Mouse (Mus musculus): ENCODE results near the gene Ripk4. TPM values are rescaled to one million over a fixed set of nuclear protein-coding genes. Genes with fewer than 3 reads are reported as not detected.

Gene Ripk4
- polyA plus RNA-seq, 1 experiment from 2014 or later, result 18.0 TPM

DNA sequence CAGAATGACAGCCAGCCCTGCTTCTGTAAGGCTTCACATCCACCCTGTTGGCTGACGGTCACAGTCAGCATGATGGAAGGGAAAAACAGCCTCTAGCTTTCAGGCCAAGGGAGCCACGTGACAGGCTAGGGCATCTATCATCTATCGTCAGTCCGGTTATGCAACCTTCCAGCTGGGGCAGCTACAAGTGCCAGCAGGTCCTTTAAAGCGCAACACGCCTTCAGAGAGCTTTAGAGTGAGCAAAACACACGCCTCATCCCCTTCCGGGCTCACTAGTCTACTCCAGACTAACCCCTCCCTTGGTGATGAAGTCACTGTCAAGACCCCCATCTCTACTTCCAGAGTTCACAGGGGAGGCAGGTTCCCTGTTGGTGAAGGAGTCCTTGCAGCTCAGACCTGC lies 11.7 kb downstream of the Ripk4 start:
- peaks cover 12% of the 10 kb centered on the region for H3K4me1 ChIP-seq (replicated peaks; ENCODE audit: control insufficient read depth, insufficient read depth, low read length)
- WGBS, result 10% methylated on average over 8 of the region's 8 CpGs
- H3K4me2 ChIP-seq (ENCODE audit: low read depth, low read length), result no peak overlapping the region
- H3K9ac ChIP-seq (ENCODE audit: low read length), result no peak overlapping the region
- no peak overlapping the region for H3K27ac ChIP-seq (ENCODE audit: low read length)
- H3K4me3 ChIP-seq (ENCODE audit: low read length), result no peak overlapping the region
- H3K36me3 ChIP-seq (ENCODE audit: control insufficient read depth, insufficient read depth, low read length), result no peaks in the 10 kb centered on the region; the same call in 1 of the 2 replicates
- peak; percentile 88 for ATAC-seq (ENCODE audit: low read depth)
- no peaks in the 10 kb centered on the region for H3K27me3 ChIP-seq (ENCODE audit: control insufficient read depth, insufficient read depth, low read depth, low read length)
- H3K9me3 ChIP-seq (ENCODE audit: control insufficient read depth, low read length), result no peaks in the 10 kb centered on the region

DNA sequence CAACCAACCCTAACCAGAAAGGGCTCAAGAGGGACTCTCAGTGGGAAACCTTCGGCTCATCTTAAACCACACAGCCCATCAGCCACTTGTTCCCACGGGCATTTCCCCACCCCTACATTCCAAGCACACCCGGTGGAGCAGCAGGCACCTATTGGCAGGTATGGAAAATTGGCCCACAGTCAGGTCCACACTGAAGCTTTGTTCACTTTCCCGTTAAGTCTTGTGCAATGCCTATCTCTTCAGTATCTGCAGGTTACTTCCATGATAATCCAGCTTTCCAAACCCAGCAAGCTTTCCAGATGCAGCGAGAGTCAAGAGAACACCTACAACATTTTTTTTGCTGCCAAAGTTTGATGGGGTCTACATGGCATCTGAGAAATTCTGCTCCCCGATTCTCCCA lies 15.2 kb downstream of the Ripk4 start:
- Histone ChIP-seq H3K4me1 (replicated peaks; ENCODE audit: control insufficient read depth, insufficient read depth, low read length) (peaks cover 12% of the 10 kb centered on the region), H3K9me3 (ENCODE audit: control insufficient read depth, low read length) (no peaks in the 10 kb centered on the region), H3K36me3 (ENCODE audit: control insufficient read depth, insufficient read depth, low read length) (no peaks in the 10 kb centered on the region), H3K27me3 (ENCODE audit: control insufficient read depth, insufficient read depth, low read depth, low read length) (no peaks in the 10 kb centered on the region), H3K9ac (ENCODE audit: low read length) (no peak overlapping the region), H3K4me2 (ENCODE audit: low read depth, low read length) (no peak overlapping the region), H3K4me3 (ENCODE audit: low read length) (no peak overlapping the region), H3K27ac (ENCODE audit: low read length) (no peak overlapping the region)
- no peak for ATAC-seq (ENCODE audit: low read depth)
- WGBS, result 80% methylated on average over 6 of the region's 6 CpGs

DNA sequence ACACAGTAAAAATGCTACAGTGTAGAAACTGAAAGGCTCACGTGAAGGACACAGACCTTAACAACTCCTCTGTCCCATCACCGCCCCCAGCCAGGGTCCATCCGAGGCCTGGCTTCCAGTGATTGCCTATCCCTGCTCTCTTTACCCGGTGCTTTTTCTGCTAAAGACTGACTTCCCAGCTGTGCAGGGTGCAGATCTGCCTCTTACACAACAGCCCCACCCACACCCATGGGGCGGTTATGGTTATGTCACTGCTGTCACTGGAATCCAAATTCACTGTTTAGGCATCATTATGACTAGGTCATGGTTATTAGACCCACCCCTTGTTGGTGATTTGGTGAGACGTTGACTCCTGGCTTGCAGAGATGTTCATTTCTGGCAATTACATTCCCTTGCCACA lies 25.6 kb downstream of the Ripk4 start:
- no peak overlapping the region for H3K4me2 ChIP-seq (ENCODE audit: low read depth, low read length)
- no peak for ATAC-seq (ENCODE audit: low read depth)
- WGBS, result 68% methylated on average over 6 of the region's 6 CpGs

DNA sequence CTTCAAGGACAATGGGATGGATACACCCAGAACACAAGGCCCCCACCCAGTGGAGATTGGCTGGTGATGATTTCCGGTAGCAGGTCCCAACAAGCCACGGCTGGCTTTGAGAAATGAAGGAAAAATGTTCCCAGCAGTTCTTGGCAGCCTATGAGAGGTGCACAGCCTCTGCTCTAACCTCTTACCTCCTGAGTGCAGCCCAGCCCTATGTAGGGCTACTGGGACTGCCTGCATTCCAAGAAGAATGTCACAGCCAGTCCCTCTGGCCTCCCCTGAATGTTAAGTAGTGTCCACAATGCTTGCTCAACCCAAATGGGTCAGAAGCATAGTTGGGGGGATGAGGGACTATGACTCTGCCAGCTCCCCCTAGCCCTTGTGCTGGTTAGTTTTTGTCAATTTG lies 27.0 kb downstream of the Ripk4 start:
- no peak overlapping the region for H3K9ac ChIP-seq (ENCODE audit: low read length)
- no peak overlapping the region for H3K27ac ChIP-seq (ENCODE audit: low read length)
- no peaks in the 10 kb centered on the region for H3K27me3 ChIP-seq (ENCODE audit: control insufficient read depth, insufficient read depth, low read depth, low read length)
- 82% methylated on average over 2 of the region's 2 CpGs for WGBS
- H3K4me2 ChIP-seq (ENCODE audit: low read depth, low read length), result no peak overlapping the region
- no peaks in the 10 kb centered on the region for H3K9me3 ChIP-seq (ENCODE audit: control insufficient read depth, low read length)
- no peak overlapping the region for H3K4me3 ChIP-seq (ENCODE audit: low read length)
- H3K4me1 ChIP-seq (replicated peaks; ENCODE audit: control insufficient read depth, insufficient read depth, low read length), result no peaks in the 10 kb centered on the region
- H3K36me3 ChIP-seq (ENCODE audit: control insufficient read depth, insufficient read depth, low read length), result no peaks in the 10 kb centered on the region
- peak; percentile 51; the same call in 1 of the 2 replicates for ATAC-seq (ENCODE audit: low read depth)

More for the DNA sequence above, 25.6 kb downstream of the Ripk4 start:
- H3K27me3 ChIP-seq (ENCODE audit: control insufficient read depth, insufficient read depth, low read depth, low read length), result no peaks in the 10 kb centered on the region
- no peak overlapping the region for H3K9ac ChIP-seq (ENCODE audit: low read length)
- H3K27ac ChIP-seq (ENCODE audit: low read length), result no peak overlapping the region
- no peaks in the 10 kb centered on the region for H3K4me1 ChIP-seq (replicated peaks; ENCODE audit: control insufficient read depth, insufficient read depth, low read length)
- H3K9me3 ChIP-seq (ENCODE audit: control insufficient read depth, low read length), result no peaks in the 10 kb centered on the region
- H3K4me3 ChIP-seq (ENCODE audit: low read length), result no peak overlapping the region
- H3K36me3 ChIP-seq (ENCODE audit: control insufficient read depth, insufficient read depth, low read length), result no peaks in the 10 kb centered on the region

DNA sequence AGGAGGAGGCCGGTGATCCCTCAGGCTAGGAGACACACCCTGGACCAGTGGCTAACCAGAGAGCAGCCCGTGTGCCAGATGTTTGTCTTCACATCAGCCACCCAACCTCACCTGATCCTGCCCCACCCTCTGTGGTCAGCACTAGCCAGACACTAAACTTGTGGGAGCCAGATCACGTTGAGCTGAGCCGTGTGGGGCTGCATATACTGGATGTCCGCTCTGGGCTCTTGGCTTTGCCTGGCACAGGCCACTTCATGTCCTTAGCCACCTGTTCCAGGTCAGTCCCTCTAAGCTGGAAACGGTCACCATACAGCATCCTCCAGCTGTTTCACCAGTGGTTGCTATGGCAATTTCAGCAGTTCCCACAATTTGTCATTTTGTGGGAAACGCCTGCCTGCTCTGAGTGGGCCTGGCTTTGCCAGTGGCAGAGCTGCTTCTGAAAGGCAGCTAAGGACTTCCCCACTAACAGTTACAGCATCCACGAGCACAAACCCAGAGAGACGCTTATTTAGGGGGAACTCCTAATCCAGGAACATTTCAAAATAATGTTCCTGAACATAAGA lies 28.7 kb downstream of the Ripk4 start:
- Histone ChIP-seq H3K9me3 (ENCODE audit: control insufficient read depth, low read length) (no peaks in the 10 kb centered on the region), H3K27me3 (ENCODE audit: control insufficient read depth, insufficient read depth, low read depth, low read length) (no peaks in the 10 kb centered on the region), H3K36me3 (ENCODE audit: control insufficient read depth, insufficient read depth, low read length) (no peaks in the 10 kb centered on the region), H3K4me2 (ENCODE audit: low read depth, low read length) (no peak overlapping the region), H3K27ac (ENCODE audit: low read length) (no peak overlapping the region), H3K9ac (ENCODE audit: low read length) (no peak overlapping the region), H3K4me1 (replicated peaks; ENCODE audit: control insufficient read depth, insufficient read depth, low read length) (peaks cover 2% of the 10 kb centered on the region; the same call in 1 of the 2 replicates), H3K4me3 (ENCODE audit: low read length) (no peak overlapping the region)
- no peak; the same call in 1 of the 2 replicates for ATAC-seq (ENCODE audit: low read depth)
- WGBS, result 39% methylated on average over 9 of the region's 9 CpGs

DNA sequence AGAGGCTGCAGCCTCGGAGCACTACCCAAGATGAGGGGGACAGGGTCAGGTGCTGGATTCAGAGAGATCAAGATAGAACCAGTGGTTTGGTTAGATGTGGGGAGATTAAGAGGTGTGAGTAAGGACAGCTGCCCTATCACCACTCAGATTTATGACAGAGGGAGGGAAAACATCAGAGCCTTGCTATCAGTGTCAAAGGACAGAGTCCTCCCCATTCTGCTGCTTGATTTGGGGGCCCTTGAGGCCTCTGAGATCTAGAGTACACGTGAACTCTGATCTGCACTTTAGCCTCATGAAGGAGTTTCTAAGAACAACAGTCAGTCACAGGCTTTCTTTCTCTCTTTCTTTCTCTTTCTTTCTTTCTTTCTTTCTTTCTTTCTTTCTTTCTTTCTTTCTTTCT lies 30.0 kb downstream of the Ripk4 start:
- Histone ChIP-seq H3K4me1 (replicated peaks; ENCODE audit: control insufficient read depth, insufficient read depth, low read length) (peaks cover 2% of the 10 kb centered on the region; the same call in 1 of the 2 replicates), H3K27ac (ENCODE audit: low read length) (no peak overlapping the region), H3K9me3 (ENCODE audit: control insufficient read depth, low read length) (no peaks in the 10 kb centered on the region), H3K4me3 (ENCODE audit: low read length) (no peak overlapping the region), H3K4me2 (ENCODE audit: low read depth, low read length) (no peak overlapping the region), H3K27me3 (ENCODE audit: control insufficient read depth, insufficient read depth, low read depth, low read length) (no peaks in the 10 kb centered on the region), H3K36me3 (ENCODE audit: control insufficient read depth, insufficient read depth, low read length) (no peaks in the 10 kb centered on the region), H3K9ac (ENCODE audit: low read length) (no peak overlapping the region)
- 53% methylated on average over 2 of the region's 2 CpGs for WGBS
- ATAC-seq (ENCODE audit: low read depth), result no peak

DNA sequence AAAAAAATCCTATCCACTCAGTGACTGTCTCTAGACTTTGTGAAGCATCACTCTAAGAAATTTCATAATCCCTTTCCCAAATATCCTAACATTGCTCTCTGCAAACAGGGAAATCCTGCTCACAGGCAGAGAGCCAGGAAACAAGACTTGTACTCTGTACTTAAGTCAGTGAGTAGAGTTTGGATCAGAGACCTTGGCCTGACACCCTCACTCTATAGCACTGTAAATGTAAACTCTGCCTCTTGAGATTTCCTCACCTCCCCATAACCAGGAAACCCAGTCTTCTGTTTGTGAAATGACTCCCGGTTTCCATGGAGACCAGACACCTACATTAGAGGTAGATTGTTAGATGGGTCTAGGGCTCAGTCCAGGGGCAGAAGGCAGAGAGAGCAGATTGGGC lies 33.3 kb downstream of the Ripk4 start:
- Histone ChIP-seq H3K36me3 (ENCODE audit: control insufficient read depth, insufficient read depth, low read length) (no peaks in the 10 kb centered on the region), H3K4me3 (ENCODE audit: low read length) (no peak overlapping the region), H3K9me3 (ENCODE audit: control insufficient read depth, low read length) (no peaks in the 10 kb centered on the region), H3K4me1 (replicated peaks; ENCODE audit: control insufficient read depth, insufficient read depth, low read length) (peaks cover 2% of the 10 kb centered on the region; the same call in 1 of the 2 replicates), H3K4me2 (ENCODE audit: low read depth, low read length) (no peak overlapping the region), H3K9ac (ENCODE audit: low read length) (no peak overlapping the region), H3K27me3 (ENCODE audit: control insufficient read depth, insufficient read depth, low read depth, low read length) (no peaks in the 10 kb centered on the region), H3K27ac (ENCODE audit: low read length) (no peak overlapping the region)
- WGBS, result 57% methylated on average over 1 of the region's 1 CpGs
- peak; percentile 81 for ATAC-seq (ENCODE audit: low read depth)

DNA sequence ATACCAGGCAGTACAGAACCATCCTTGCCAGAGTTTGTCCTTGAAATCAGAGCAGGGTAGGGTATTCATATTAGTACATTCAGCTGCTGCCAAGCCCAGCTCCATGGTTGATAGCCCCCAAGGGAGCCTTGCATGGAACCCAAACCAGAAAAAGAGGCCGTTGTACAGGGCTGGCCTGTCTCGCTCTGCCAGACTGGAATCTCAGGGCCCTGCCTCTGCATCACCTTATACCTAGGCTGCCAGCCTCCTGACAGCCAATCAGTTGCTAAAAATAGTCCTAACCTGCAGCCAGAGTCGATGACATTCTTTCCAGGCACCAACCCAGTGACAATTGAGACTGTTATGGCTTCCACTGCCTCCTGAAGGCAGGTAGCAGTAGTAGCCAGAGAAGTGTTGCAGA lies 37.2 kb downstream of the Ripk4 start:
- WGBS, result 72% methylated on average over 3 of the region's 3 CpGs

DNA sequence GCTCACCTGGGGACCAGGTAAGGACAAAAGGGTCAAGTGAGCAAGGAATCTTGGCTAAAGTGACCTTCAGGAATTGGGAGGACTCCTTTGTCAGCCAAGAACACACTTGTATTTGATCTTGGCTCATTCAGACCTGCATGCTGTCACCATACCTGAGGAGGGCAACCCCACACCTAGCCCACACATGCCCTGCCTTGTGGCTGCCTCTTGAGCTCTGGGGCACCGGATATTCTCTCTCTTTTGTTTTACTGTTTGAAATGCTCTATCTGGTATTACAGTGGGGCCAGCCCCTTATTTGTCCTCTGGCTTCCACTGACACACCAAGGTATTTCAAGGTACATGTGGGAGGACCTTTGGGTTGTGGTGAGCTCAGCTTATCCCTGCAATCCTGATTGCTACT lies 43.5 kb downstream of the Ripk4 start:
- WGBS, result 55% methylated on average over 1 of the region's 1 CpGs

More for the DNA sequence above, 37.2 kb downstream of the Ripk4 start:
- Histone ChIP-seq H3K27me3 (ENCODE audit: control insufficient read depth, insufficient read depth, low read depth, low read length) (no peaks in the 10 kb centered on the region), H3K4me2 (ENCODE audit: low read depth, low read length) (no peak overlapping the region), H3K4me1 (replicated peaks; ENCODE audit: control insufficient read depth, insufficient read depth, low read length) (peaks cover 2% of the 10 kb centered on the region; the same call in 1 of the 2 replicates), H3K36me3 (ENCODE audit: control insufficient read depth, insufficient read depth, low read length) (no peaks in the 10 kb centered on the region), H3K9me3 (ENCODE audit: control insufficient read depth, low read length) (no peaks in the 10 kb centered on the region), H3K4me3 (ENCODE audit: low read length) (no peak overlapping the region), H3K9ac (ENCODE audit: low read length) (no peak overlapping the region), H3K27ac (ENCODE audit: low read length) (no peak overlapping the region)
- no peak for ATAC-seq (ENCODE audit: low read depth)

More for the DNA sequence above, 43.5 kb downstream of the Ripk4 start:
- H3K27me3 ChIP-seq (ENCODE audit: control insufficient read depth, insufficient read depth, low read depth, low read length), result no peaks in the 10 kb centered on the region
- ATAC-seq (ENCODE audit: low read depth), result no peak
- H3K9me3 ChIP-seq (ENCODE audit: control insufficient read depth, low read length), result no peaks in the 10 kb centered on the region
- H3K4me1 ChIP-seq (replicated peaks; ENCODE audit: control insufficient read depth, insufficient read depth, low read length), result no peaks in the 10 kb centered on the region
- no peaks in the 10 kb centered on the region for H3K36me3 ChIP-seq (ENCODE audit: control insufficient read depth, insufficient read depth, low read length)
- no peak overlapping the region for H3K9ac ChIP-seq (ENCODE audit: low read length)
- H3K4me2 ChIP-seq (ENCODE audit: low read depth, low read length), result no peak overlapping the region
- H3K4me3 ChIP-seq (ENCODE audit: low read length), result no peak overlapping the region
- no peak overlapping the region for H3K27ac ChIP-seq (ENCODE audit: low read length)

Measured in lung, embryonic 16.5 days (tissue).